Mouse (Mus musculus) liver, adult 2 months (tissue): ENCODE results near the gene Hspa5.

Experiments
- CTCF ChIP-seq: fragments of 200-500 bp; IDR thresholded peaks from 2 replicates; pipeline ENCODE4 v1.5.1; 2011; ENCODE audit warnings: low read depth, low read length, control low read depth
- POLR2A ChIP-seq: fragments of 200-500 bp; IDR thresholded peaks from 2 replicates; pipeline ENCODE4 v1.6.1; 2011; ENCODE audit warnings: low read length, control low read depth; ENCODE audit not compliant: insufficient read depth; ENCODE audit errors: extremely low read depth

DNA sequence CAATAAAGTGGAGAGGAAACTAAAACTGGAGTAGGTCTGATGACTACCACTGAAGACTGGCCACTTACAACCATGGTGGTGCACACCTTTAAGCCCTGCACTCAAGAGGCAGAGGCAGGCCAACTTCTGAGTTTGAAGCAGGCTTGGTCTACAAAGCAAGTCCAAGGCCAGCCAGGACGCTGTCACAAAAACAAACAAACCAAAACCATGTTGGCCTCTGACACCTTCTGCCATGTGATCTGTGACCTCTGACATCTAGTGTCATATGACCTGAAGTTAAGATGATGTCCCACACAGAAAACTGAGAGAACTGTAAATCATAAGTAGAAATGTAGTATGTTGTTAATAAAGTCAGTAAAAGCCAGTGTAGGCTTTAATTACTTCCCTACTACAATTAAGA lies 33.9 kb upstream of the Hspa5 start:
- TF ChIP-seq CTCF, result no peak
- no peak for TF ChIP-seq POLR2A
